Mouse (Mus musculus) heart, embryonic 10.5 days (tissue): Measurements from ENCODE around the gene Asxl1. TPM values are rescaled to one million over a fixed set of nuclear protein-coding genes. Genes with fewer than 3 reads are reported as not detected.

Source experiments
- DNase-seq: peaks from one replicate; pipeline ENCODE4 v3.0.0-alpha.2; 2017; ENCODE audit warnings: low spot score
- H3K27ac ChIP-seq: fragments of 300-500 bp; sonication (generic); 2 replicates; pipeline ENCODE4 v1.5.1; 2016; ENCODE audit warnings: mild to moderate bottlenecking
- H3K27me3 ChIP-seq: fragments of 300-500 bp; sonication (generic); 2 replicates; pipeline ENCODE4 v1.6.1; 2016; ENCODE audit warnings: mild to moderate bottlenecking; ENCODE audit not compliant: poor library complexity, insufficient read depth, severe bottlenecking
- H3K36me3 ChIP-seq: fragments of 300-500 bp; sonication (generic); 2 replicates; pipeline ENCODE4 v1.6.1; 2016; ENCODE audit warnings: mild to moderate bottlenecking, moderate library complexity
- H3K4me1 ChIP-seq: fragments of 300-500 bp; sonication (generic); 2 replicates; pipeline ENCODE4 v1.6.1; 2016; ENCODE audit warnings: mild to moderate bottlenecking
- H3K4me3 ChIP-seq: fragments of 300-500 bp; sonication (generic); 2 replicates; pipeline ENCODE4 v1.5.1; 2016; ENCODE audit warnings: mild to moderate bottlenecking, moderate library complexity
- H3K9me3 ChIP-seq: fragments of 300-500 bp; sonication (generic); 2 replicates; pipeline ENCODE4 v1.6.1; 2016; ENCODE audit warnings: mild to moderate bottlenecking, moderate library complexity
- WGBS: fragments of 180-500 bp; shearing (Covaris S2); methylation state at CpG from one replicate; pipeline ENCODE4 v1.1.7; 2016; 5-methylcytosine and 5-hydroxymethylcytosine counted together
- polyA plus RNA-seq: library from polyadenylated mRNA; unstranded; fragments of >200 nt; fragmentation: Nextera tagmentation; extraction: Ambion mirVana; gene quantifications from 2 replicates; pipeline ENCODE4 v1.2.1, GENCODE M21; 2016

The Asxl1 gene
- polyA plus RNA-seq, result 9.2 and 9.6 TPM in 2 replicates

- Histone ChIP-seq H3K36me3 (peaks cover 8% of the 10 kb centered on the region; the same call in 1 of the 2 replicates), H3K4me3 (peak within 1 kb of the TSS; percentile 97), H3K4me1 (peaks cover 26% of the 10 kb centered on the region), H3K27me3 (no peaks in the 10 kb centered on the region), H3K27ac (peak within 1 kb of the TSS; percentile 100), H3K9me3 (no peaks in the 10 kb centered on the region)
- under 1% methylated on average over 75 of the region's 79 CpGs for WGBS
- DNase-seq, result peak; percentile 99
Observed at GRCm38 (mm10) chr2:153345454-153346220, at the start of gene Asxl1. TSS of gene Asxl1 (plus strand) at chr2:153345829.

- no peaks in the 10 kb centered on the region for H3K36me3 ChIP-seq
- 0 out of 2 replicates have a peak, but pooled peaks cover under 1% of the 10 kb centered on the region for H3K4me1 ChIP-seq
- DNase-seq, result no peak
- no peaks in the 10 kb centered on the region for H3K27me3 ChIP-seq
- no peaks in the 10 kb centered on the region for H3K9me3 ChIP-seq
- 89% methylated on average over 4 of the region's 4 CpGs for WGBS
- H3K4me3 ChIP-seq, result no peak overlapping the region
- no peak overlapping the region for H3K27ac ChIP-seq
Observed at GRCm38 (mm10) chr2:153297771-153298170, 47.9 kb upstream of the Asxl1 start.

- Histone ChIP-seq H3K9me3 (no peaks in the 10 kb centered on the region), H3K4me1 (no peaks in the 10 kb centered on the region), H3K4me3 (no peak overlapping the region), H3K36me3 (no peaks in the 10 kb centered on the region), H3K27ac (no peak overlapping the region), H3K27me3 (no peaks in the 10 kb centered on the region)
- 69% methylated on average over 4 of the region's 4 CpGs for WGBS
- no peak for DNase-seq
Observed at GRCm38 (mm10) chr2:153298460-153298859, 47.2 kb upstream of the Asxl1 start.

- H3K9me3 ChIP-seq, result no peaks in the 10 kb centered on the region
- WGBS, result 74% methylated on average over 4 of the region's 4 CpGs
- no peaks in the 10 kb centered on the region for H3K36me3 ChIP-seq
- H3K4me3 ChIP-seq, result no peak overlapping the region
- H3K27ac ChIP-seq, result no peak overlapping the region
- DNase-seq, result no peak
- no peaks in the 10 kb centered on the region for H3K4me1 ChIP-seq
- no peaks in the 10 kb centered on the region for H3K27me3 ChIP-seq
Observed at GRCm38 (mm10) chr2:153298863-153299262, 46.8 kb upstream of the Asxl1 start.

GRCm38 (mm10) chr2:153301123-153301522 lies 44.5 kb upstream of the Asxl1 start:
- Histone ChIP-seq H3K36me3 (no peaks in the 10 kb centered on the region), H3K27me3 (no peaks in the 10 kb centered on the region), H3K9me3 (no peaks in the 10 kb centered on the region), H3K27ac (no peak overlapping the region), H3K4me1 (peaks cover 10% of the 10 kb centered on the region; the same call in 1 of the 2 replicates), H3K4me3 (no peak overlapping the region)
- 84% methylated on average over 5 of the region's 5 CpGs for WGBS
- DNase-seq, result no peak

GRCm38 (mm10) chr2:153305240-153305639 lies 40.4 kb upstream of the Asxl1 start:
- Histone ChIP-seq H3K27ac (peak overlapping the region; percentile 60; the same call in 1 of the 2 replicates), H3K4me1 (peaks cover 11% of the 10 kb centered on the region; the same call in 1 of the 2 replicates), H3K27me3 (no peaks in the 10 kb centered on the region), H3K9me3 (no peaks in the 10 kb centered on the region), H3K4me3 (no peak overlapping the region), H3K36me3 (no peaks in the 10 kb centered on the region)
- 54% methylated on average over 6 of the region's 6 CpGs for WGBS
- DNase-seq, result no peak

- WGBS, result 90% methylated on average over 7 of the region's 7 CpGs
- Histone ChIP-seq H3K4me3 (no peak overlapping the region), H3K27me3 (no peaks in the 10 kb centered on the region), H3K4me1 (peaks cover 11% of the 10 kb centered on the region; the same call in 1 of the 2 replicates), H3K9me3 (no peaks in the 10 kb centered on the region), H3K36me3 (peaks cover 11% of the 10 kb centered on the region; the same call in 1 of the 2 replicates), H3K27ac (no peak overlapping the region)
- no peak for DNase-seq
Observed at GRCm38 (mm10) chr2:153308586-153308985, 37.0 kb upstream of the Asxl1 start.

- H3K9me3 ChIP-seq, result no peaks in the 10 kb centered on the region
- peaks cover 11% of the 10 kb centered on the region; the same call in 1 of the 2 replicates for H3K4me1 ChIP-seq
- 80% methylated on average over 8 of the region's 8 CpGs for WGBS
- no peaks in the 10 kb centered on the region for H3K27me3 ChIP-seq
- H3K27ac ChIP-seq, result no peak overlapping the region
- H3K4me3 ChIP-seq, result no peak overlapping the region
- peaks cover 11% of the 10 kb centered on the region; the same call in 1 of the 2 replicates for H3K36me3 ChIP-seq
- no peak for DNase-seq
Observed at GRCm38 (mm10) chr2:153309106-153309505, 36.5 kb upstream of the Asxl1 start.

GRCm38 (mm10) chr2:153310228-153310627 lies 35.4 kb upstream of the Asxl1 start:
- Histone ChIP-seq H3K27ac (no peak overlapping the region), H3K36me3 (peaks cover 11% of the 10 kb centered on the region; the same call in 1 of the 2 replicates), H3K9me3 (no peaks in the 10 kb centered on the region), H3K27me3 (no peaks in the 10 kb centered on the region), H3K4me1 (peaks cover 8% of the 10 kb centered on the region; the same call in 1 of the 2 replicates), H3K4me3 (no peak overlapping the region)
- no peak for DNase-seq
- WGBS, result 80% methylated on average over 6 of the region's 6 CpGs

GRCm38 (mm10) chr2:153312884-153313283 lies 32.7 kb upstream of the Asxl1 start:
- H3K4me3 ChIP-seq, result no peak overlapping the region
- no peaks in the 10 kb centered on the region for H3K4me1 ChIP-seq
- peaks cover 30% of the 10 kb centered on the region for H3K36me3 ChIP-seq
- WGBS, result 91% methylated on average over 9 of the region's 9 CpGs
- H3K9me3 ChIP-seq, result no peaks in the 10 kb centered on the region
- H3K27ac ChIP-seq, result no peak overlapping the region
- no peaks in the 10 kb centered on the region for H3K27me3 ChIP-seq
- no peak for DNase-seq

GRCm38 (mm10) chr2:153318408-153318807 lies 27.2 kb upstream of the Asxl1 start:
- Histone ChIP-seq H3K9me3 (no peaks in the 10 kb centered on the region), H3K4me1 (no peaks in the 10 kb centered on the region; the same call in 1 of the 2 replicates), H3K36me3 (peaks cover 59% of the 10 kb centered on the region), H3K4me3 (no peak overlapping the region), H3K27ac (no peak overlapping the region), H3K27me3 (no peaks in the 10 kb centered on the region)
- DNase-seq, result no peak
- WGBS, result 85% methylated on average over 4 of the region's 4 CpGs

- Histone ChIP-seq H3K9me3 (no peaks in the 10 kb centered on the region), H3K27me3 (no peaks in the 10 kb centered on the region), H3K36me3 (peaks cover 67% of the 10 kb centered on the region), H3K27ac (peak overlapping the region; percentile 47; the same call in 1 of the 2 replicates), H3K4me3 (no peak overlapping the region), H3K4me1 (no peaks in the 10 kb centered on the region; the same call in 1 of the 2 replicates)
- WGBS, result 71% methylated on average over 8 of the region's 8 CpGs
- DNase-seq, result no peak
Observed at GRCm38 (mm10) chr2:153319036-153319643, 26.5 kb upstream of the Asxl1 start.
